Mouse (Mus musculus): ENCODE measurements around the gene Gne.

GRCm38 (mm10) chr4:44010893-44011292 lies 73.1 kb downstream of the Gne start:
- TF ChIP-seq POLR2A (IDR thresholded peaks at IDR 0.05; ENCODE audit: insufficient read depth, low read depth, low read length) (no peak), CTCF (IDR thresholded peaks at IDR 0.05) (no peak), EP300 (IDR thresholded peaks at IDR 0.05; ENCODE audit: insufficient read depth, low read depth, low read length) (no peak)

Measured in heart, adult 2 months (tissue).